Mouse (Mus musculus) granulocyte monocyte progenitor cell, adult 5-6 weeks (primary cell): ENCODE results near the gene Max. TPM values are rescaled to one million over a fixed set of nuclear protein-coding genes. Genes with fewer than 3 reads are reported as not detected.
A peak's percentile ranks its signal among the peaks of the same experiment; 100 is the strongest.

ENCODE experiments used
- ATAC-seq: replicated peaks from 2 replicates; pipeline ENCODE4 v1.8.0; 2016; ENCODE audit warnings: mild to moderate bottlenecking, moderate TSS enrichment, inconsistent platforms; ENCODE audit not compliant: poor library complexity, severe bottlenecking
- total RNA-seq, 2 experiments: library from RNA; stranded (forward) in 1 of 2; stranded (reverse) in 1 of 2; fragments of 200-712, 200-1000 nt in 1 of 2; fragments of >200 nt in 1 of 2; fragmentation: Nextera tagmentation in 1 of 2; gene quantifications; 2 replicates each; pipeline ENCODE4 v1.2.3; 2014 to 2017

Gene Max
- total RNA-seq (2014; fragmentation: Nextera tagmentation) (99.0 and 109 TPM in 2 replicates), total RNA-seq (2017) (99.5 and 108 TPM in 2 replicates)

- ATAC-seq: peak; percentile 87
Measured at GRCm38 (mm10) chr12:76961932-76962891, at the start of gene Max. Max (minus strand) TSS chr12:76962201.

GRCm38 (mm10) chr12:77011092-77011720, 49.2 kb upstream of the Max start:
- no peak for ATAC-seq

GRCm38 (mm10) chr12:77009202-77010030, 47.4 kb upstream of the Max start:
- ATAC-seq: peak; percentile 89

GRCm38 (mm10) chr12:77004893-77005292, 42.9 kb upstream of the Max start:
- ATAC-seq: no peak

GRCm38 (mm10) chr12:77002551-77003228, 40.7 kb upstream of the Max start:
- ATAC-seq: no peak

GRCm38 (mm10) chr12:77001312-77001711, 39.3 kb upstream of the Max start:
- no peak for ATAC-seq

- no peak for ATAC-seq
Measured at GRCm38 (mm10) chr12:77000705-77001284, 38.8 kb upstream of the Max start.

GRCm38 (mm10) chr12:77000096-77000704, 38.2 kb upstream of the Max start:
- ATAC-seq: peak; percentile 85

- ATAC-seq: no peak
Measured at GRCm38 (mm10) chr12:76994766-76995165, 32.8 kb upstream of the Max start.

GRCm38 (mm10) chr12:76992891-76993529, 31.0 kb upstream of the Max start:
- no peak for ATAC-seq

- no peak for ATAC-seq
Measured at GRCm38 (mm10) chr12:76982818-76983471, 20.9 kb upstream of the Max start.

GRCm38 (mm10) chr12:76979530-76979929, 17.5 kb upstream of the Max start:
- no peak for ATAC-seq

GRCm38 (mm10) chr12:76972669-76973068, 10.7 kb upstream of the Max start:
- no peak for ATAC-seq

GRCm38 (mm10) chr12:76972241-76972640, 10.2 kb upstream of the Max start:
- ATAC-seq: no peak

- no peak for ATAC-seq
Measured at GRCm38 (mm10) chr12:76971642-76972221, 9.7 kb upstream of the Max start.

- no peak for ATAC-seq
Measured at GRCm38 (mm10) chr12:76965876-76966275, 3.9 kb upstream of the Max start.

GRCm38 (mm10) chr12:76965089-76965488, 3.1 kb upstream of the Max start:
- ATAC-seq: no peak
